Mouse (Mus musculus): ENCODE data around the gene Plxnd1.

Gene Plxnd1

GRCm38 (mm10) chr6:115998758-115999157 lies 4.0 kb upstream of the Plxnd1 start:
- no peak for DNase-seq

DNA sequence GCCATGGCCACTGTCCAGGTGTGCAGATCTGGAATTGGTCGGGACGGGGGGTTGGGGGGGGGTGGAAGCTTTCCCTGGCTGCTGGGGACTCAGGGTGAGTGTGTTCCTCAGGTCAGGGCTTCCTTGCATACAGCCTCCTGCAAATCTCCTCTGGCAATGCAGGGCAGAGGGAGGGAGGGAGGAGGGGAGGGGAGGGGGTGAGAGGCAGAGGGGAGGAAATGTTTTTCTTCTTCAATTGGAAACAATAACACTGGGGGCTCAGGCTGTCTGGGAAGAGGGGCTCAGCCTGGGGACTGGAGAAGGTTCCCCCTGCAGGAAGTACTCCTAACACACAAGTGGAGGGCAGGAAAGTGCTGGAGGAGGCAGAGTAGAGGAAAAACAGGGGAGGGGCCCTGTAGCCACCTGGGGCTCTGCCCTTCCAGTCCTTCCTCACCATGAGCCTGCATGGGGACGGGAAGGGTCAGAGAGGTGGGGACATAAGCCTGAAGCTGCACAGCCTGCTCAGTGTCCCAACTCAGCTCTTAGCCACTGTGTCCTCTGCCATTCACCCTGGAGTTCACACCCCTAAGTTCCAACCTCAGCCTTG lies 3.0 kb upstream of the Plxnd1 start:
- DNase-seq: no peak

DNA sequence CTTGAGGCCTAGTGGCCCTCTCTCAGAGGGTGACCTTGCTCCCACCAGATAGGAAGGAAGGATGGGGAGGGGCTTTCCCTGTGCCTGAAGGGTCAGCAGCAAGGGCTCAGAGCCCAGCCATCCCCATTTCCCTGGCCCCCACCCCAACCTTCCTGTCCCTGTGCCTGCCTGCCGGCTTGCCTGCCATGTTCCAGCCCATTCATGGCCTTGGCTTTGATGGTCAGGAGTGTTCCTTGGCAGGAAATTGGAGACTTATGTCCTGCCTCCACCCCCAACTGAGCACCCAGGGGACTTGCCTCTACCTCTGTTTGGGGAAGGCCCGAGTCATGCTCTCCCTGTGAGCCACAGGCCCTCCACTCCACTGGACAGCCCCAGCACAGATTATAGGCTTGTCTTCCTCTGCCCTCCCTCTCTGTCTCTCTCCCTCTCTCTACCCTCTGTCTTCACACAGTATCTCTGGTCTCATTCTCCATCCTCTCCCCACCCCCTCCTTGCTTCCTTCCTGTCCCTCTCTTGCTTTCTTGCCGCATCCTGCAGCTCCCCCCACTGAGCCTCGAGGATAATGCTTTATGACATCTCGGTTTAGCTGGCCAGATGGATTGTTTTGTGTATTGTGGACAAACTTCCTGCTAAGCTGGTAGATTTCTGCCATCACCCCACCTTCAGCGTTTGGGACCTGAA lies 1.5 kb upstream of the Plxnd1 start:
- no peak for DNase-seq

- DNase-seq: no peak
Measured at GRCm38 (mm10) chr6:115995531-115995941, 731 bp upstream of the Plxnd1 start.

- DNase-seq: peak in 1 of 2 experiments; percentile 45
Measured at GRCm38 (mm10) chr6:115994146-115994876, 494 bp downstream of the Plxnd1 start.

GRCm38 (mm10) chr6:115993463-115994145 lies 1.2 kb downstream of the Plxnd1 start:
- no peak for DNase-seq

DNA sequence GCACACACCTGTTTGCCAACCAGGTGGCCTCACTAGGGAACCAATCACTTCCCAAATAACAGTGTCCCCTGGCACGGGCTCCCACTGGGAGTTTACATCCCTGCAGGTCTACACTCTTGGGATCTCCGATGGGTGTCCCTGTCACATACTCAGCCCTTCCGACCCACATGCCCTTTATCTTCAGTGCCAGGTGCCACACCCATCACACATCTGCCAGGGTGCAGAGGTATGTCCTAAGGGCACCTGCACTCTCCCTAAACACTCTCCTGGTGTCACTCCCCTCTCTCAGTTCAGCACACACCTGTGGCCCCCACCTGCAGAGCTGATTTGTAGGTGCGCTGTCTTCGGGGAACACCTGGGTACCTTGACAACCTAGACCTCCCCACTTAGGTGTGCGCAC lies 1.8 kb downstream of the Plxnd1 start:
- DNase-seq: no peak

DNA sequence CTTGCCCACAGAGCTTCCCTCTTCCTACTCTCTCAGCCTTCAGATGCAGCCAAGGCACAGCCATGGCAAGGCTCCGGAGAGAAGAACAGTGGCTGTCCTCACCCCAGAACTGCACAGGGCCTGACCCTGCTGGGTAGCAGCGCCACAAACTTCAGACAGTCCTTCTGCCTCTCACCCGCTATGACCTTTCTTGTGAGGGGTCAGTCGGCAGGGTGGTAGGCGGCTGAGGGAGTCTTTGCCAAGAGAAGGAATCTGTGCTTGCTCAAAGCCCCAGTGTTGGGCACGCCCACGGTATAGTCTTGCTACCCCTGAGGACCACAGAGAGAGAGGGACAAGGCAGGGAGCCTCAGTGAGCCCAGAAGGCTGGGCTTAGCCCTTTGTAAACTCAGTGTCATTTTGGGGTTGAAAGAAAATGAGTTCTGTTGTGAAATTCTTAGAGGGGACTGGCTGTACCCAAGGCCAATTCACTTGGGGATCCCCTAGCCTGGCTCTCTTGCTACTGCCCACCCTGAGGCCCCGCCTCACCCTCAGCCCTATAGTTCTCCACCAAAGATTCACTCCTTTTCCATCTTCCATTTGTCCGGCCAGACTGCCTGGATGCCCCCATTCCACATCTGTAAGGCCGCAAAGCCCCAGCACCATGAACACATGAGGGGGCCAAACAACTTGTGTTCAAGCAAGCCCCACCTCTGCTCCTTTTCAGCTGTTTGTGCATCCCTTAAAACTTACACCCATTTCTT lies 2.8 kb downstream of the Plxnd1 start:
- no peak for DNase-seq

GRCm38 (mm10) chr6:115991108-115991880 lies 3.5 kb downstream of the Plxnd1 start:
- no peak for DNase-seq

DNA sequence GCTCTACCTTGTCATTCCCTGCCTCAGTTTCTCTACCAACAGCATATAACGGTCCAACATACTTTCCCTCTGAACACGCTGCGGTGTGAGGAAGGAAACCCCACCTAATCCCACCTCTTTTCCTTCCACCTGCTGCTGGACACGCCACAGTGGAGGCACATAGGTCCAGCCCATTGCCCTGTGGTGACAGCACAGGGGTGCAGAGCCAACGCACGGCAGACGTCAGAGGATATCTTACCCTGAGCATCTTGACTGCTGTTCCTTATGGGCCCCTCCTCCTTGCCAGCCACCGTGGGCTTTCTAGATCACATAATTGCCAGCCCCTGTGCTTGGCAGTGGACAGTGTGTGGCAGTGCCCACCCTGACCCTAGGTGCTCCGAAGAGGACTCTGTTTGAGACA lies 4.3 kb downstream of the Plxnd1 start:
- no peak for DNase-seq

DNA sequence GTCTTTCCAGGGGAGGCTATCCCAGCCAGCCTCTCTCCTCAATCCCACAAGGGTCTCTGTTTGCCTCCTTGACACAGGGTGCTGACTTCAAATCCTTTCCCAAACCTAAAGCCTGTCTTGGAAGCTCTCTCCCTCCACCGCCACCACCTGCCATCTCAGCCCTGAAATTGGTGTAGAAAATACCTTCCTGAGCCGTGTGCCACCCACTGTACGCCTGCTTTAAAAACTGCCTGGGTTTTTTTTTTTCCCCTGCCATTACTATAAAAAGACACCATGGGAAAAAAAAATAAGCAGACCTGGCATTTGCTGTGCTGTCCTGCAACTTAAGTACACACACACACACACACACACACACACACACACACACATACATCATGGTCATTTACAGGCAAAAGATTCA lies 4.7 kb downstream of the Plxnd1 start:
- no peak for DNase-seq

DNA sequence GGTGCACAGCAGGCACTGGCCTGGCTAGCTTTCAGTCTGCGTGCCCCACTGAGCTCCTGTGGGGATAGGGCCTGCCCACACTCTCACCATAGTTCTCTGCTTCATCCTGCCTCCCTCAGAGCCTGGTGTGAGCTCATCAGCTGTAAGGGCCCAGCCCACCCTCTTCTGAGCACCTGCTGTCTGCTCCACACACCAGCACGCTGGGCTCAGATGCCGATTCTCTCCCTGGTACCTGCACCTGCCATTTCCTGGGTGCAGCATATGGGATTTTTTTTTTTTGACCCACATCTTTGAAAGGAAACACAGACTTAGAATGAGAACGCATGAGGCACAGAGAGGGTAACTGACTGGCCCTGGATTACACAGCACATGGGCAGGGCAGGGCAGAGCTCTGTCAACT lies 5.2 kb downstream of the Plxnd1 start:
- DNase-seq: no peak

DNA sequence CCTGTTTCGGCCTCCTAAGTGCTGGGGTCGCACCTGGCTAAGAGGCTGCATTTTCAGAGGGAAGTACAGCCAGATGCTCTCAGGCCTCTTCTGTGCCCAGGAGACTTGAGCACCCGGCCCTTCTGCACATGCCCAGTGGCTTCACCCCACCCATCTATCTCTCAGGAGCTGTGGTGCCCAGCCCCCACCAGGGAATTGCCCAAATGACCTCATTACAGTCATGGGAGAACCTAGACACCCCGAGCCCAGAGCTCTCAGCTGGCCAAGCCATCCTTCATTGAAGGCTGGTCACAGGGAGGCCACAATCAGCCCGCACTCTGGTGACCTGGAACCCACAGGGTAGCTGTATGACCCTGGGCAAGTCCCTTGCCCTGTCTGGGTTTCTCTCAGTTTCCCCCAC lies 5.8 kb downstream of the Plxnd1 start:
- no peak for DNase-seq

GRCm38 (mm10) chr6:115987096-115987747 lies 7.6 kb downstream of the Plxnd1 start:
- no peak for DNase-seq

DNA sequence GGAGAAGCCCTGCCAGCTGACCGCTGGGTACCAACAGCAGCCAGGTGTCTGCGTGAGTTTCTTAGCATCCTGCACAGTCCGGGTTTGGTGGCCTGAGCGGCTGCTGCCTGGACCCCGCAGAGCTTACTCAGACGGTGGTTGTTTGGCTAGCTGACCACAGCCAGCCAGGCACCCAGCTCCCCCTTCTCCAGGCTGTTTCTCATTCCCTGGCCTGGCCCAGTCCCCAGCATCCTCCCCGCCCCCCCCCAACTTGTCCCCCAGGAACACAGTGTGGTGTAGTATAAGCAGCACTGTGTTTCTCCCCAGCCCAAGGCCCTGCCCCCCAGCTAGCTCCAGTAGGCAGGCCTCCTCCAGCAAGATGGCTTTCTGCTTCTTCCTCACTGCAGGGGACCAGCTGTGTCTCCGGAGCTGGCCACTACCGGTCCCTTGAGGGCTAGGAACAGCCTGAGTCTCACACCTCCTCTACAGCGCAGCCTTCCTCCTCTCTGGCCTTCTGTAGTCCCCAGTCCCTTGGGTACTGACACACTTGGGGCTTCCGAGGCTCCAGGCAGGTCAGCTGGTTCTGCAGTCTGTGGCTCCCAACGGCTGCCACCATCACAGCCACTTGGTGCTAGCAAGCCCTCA lies 8.2 kb downstream of the Plxnd1 start:
- DNase-seq: no peak

DNA sequence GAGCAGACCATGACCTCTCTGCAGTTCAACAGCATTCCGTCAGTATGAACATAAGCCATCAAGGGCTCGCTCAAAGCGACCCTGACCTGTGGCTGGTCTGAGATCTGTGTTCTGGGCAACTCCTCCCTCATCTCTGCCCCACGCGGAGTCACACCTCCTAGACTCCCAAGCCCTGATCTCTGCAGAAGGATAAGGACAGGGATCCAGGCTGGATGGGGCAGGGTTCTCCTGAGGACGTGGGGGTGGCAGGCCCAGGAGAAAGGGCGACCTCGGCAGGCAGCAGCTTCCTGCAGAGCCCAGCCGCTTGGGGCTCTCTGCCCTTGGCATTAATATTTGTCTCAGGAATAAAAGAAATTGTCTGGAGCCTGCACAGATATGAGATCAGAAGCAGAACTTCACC lies 9.2 kb downstream of the Plxnd1 start:
- no peak for DNase-seq

DNA sequence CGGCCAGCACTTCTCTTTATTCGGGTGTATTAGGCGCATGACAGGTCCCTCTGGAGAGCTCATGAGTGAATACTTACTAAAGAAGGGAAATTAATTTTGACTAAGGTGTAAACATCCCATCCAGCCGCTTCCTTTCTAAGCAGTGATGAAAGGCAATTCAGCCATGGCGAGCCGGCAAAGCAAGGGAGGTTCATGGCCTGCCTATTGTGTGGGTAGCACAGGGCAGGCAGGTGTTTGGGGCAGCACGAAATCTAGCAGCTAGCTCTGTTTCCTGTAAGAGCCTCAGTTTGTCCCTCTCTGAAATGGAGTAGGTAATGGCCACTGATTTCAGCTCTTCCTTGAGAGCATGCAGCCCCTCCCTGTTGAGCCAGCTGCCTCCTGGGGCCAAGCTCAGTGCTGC lies 10.2 kb downstream of the Plxnd1 start:
- no peak for DNase-seq

GRCm38 (mm10) chr6:115983306-115984038 lies 11.3 kb downstream of the Plxnd1 start:
- DNase-seq: no peak

DNA sequence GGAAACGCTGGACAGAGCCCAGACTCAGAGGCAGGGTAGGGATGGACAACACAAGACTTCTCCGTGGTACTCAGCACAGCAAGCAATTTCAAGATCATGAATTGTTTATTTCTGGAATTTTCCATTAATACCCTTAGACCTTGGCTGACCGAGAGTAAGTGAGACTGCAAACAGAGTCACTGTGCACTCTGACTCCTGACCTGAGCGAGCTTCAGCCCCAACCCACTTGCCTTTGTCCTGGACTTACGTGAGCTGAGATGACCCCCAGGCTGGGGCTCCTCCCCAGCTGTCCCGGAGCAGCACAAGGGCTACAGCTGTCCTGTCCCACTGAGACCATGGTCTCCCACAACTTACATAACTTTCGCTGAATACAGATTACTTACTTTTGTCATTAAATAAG lies 11.9 kb downstream of the Plxnd1 start:
- DNase-seq: no peak

DNA sequence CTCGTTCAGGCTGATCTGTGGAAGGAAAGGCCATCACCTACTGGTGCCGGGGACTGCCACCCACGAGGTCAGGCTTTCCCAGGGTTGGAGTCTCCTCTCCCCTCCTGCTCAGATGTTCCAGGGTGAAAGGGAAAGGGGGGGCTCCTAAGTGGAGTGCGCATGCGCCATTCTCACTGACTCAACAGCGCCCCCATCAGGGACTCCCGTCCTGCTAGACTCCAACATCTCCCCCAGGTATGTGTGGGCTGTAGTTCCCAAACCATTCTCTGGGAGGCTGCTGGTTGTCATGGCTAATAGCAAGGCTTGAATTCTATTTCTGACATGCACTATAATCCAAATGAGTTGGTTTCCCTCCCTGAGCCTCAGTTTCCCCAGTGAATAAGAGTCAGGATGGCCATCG lies 16.2 kb downstream of the Plxnd1 start:
- no peak for DNase-seq

Data from spleen, adult 18-20 months (tissue).